Mouse (Mus musculus) large intestine, adult 2 months (tissue): ENCODE measurements at regions not wholly inside any gene's neighbourhood (a gene's known extent, or its start where the extent isn't known, plus 50 kb on each side); places are given as distances from the start of the nearest gene placed in this dataset.
A peak's percentile ranks its signal among the peaks of the same experiment; 100 is the strongest.

Experiments
- DNase-seq: peaks from one replicate; pipeline ENCODE4 v3.0.0-alpha.2; 2012; ENCODE audit warnings: low read depth, low spot score
- WGBS: fragments of 180-500 bp; shearing (Covaris S2); methylation state at CpG from one replicate; pipeline ENCODE4 v1.1.7; 2018; 5-methylcytosine and 5-hydroxymethylcytosine counted together

- WGBS: 71% methylated on average over 8 of the region's 8 CpGs
- no peak for DNase-seq
Observed at GRCm38 (mm10) chr2:131801212-131801611, 58.3 kb downstream of the Erv3 start.

- DNase-seq: no peak
- 77% methylated on average over 8 of the region's 8 CpGs for WGBS
Observed at GRCm38 (mm10) chr2:131800126-131800894, 59.2 kb downstream of the Erv3 start.

- WGBS: 73% methylated on average over 7 of the region's 7 CpGs
Observed at GRCm38 (mm10) chr2:131799486-131799885, 60.1 kb downstream of the Erv3 start.

GRCm38 (mm10) chr2:131797001-131797693 lies 62.4 kb downstream of the Erv3 start:
- DNase-seq: no peak
- WGBS: 51% methylated on average over 9 of the region's 9 CpGs

More at GRCm38 (mm10) chr2:131799486-131799885, 60.1 kb downstream of the Erv3 start:
- no peak for DNase-seq

GRCm38 (mm10) chr2:131775381-131775780 lies 84.2 kb downstream of the Erv3 start:
- 100% methylated on average over 1 of the region's 1 CpGs for WGBS
- no peak for DNase-seq

- DNase-seq: no peak
- WGBS: 64% methylated on average over 4 of the region's 4 CpGs
Observed at GRCm38 (mm10) chr2:131773691-131774090, 85.9 kb downstream of the Erv3 start.

GRCm38 (mm10) chr2:131772163-131772562 lies 87.4 kb downstream of the Erv3 start:
- no peak for DNase-seq
- WGBS: 77% methylated on average over 5 of the region's 5 CpGs

GRCm38 (mm10) chr2:131770852-131771251 lies 88.7 kb downstream of the Erv3 start:
- peak; percentile 43 for DNase-seq
- 34% methylated on average over 5 of the region's 5 CpGs for WGBS

GRCm38 (mm10) chr2:131769656-131770210 lies 89.8 kb downstream of the Erv3 start:
- no peak for DNase-seq
- 84% methylated on average over 9 of the region's 9 CpGs for WGBS

- 94% methylated on average over 9 of the region's 9 CpGs for WGBS
- DNase-seq: no peak
Observed at GRCm38 (mm10) chr2:131766500-131766899, 93.0 kb downstream of the Erv3 start.

GRCm38 (mm10) chr2:131761507-131761906 lies 98.0 kb downstream of the Erv3 start:
- WGBS: 69% methylated on average over 2 of the region's 2 CpGs
- no peak for DNase-seq

GRCm38 (mm10) chr2:131757183-131757903 lies 102.2 kb downstream of the Erv3 start:
- no peak for DNase-seq
- WGBS: 64% methylated on average over 7 of the region's 7 CpGs

GRCm38 (mm10) chr2:131755107-131755506 lies 104.4 kb downstream of the Erv3 start:
- 56% methylated on average over 2 of the region's 2 CpGs for WGBS
- DNase-seq: no peak

GRCm38 (mm10) chr2:131753436-131753835 lies 106.1 kb downstream of the Erv3 start:
- 61% methylated on average over 2 of the region's 2 CpGs for WGBS
- DNase-seq: no peak

- 78% methylated on average over 6 of the region's 6 CpGs for WGBS
- no peak for DNase-seq
Observed at GRCm38 (mm10) chr2:131750679-131751078, 108.9 kb downstream of the Erv3 start.

GRCm38 (mm10) chr2:131750206-131750605 lies 109.3 kb downstream of the Erv3 start:
- WGBS: 79% methylated on average over 4 of the region's 4 CpGs
- no peak for DNase-seq

GRCm38 (mm10) chr2:131749746-131750145 lies 109.8 kb downstream of the Erv3 start:
- 74% methylated on average over 3 of the region's 3 CpGs for WGBS
- DNase-seq: no peak

- no peak for DNase-seq
- WGBS: 58% methylated on average over 10 of the region's 10 CpGs
Observed at GRCm38 (mm10) chr2:131748791-131749190, 110.8 kb downstream of the Erv3 start.

- DNase-seq: no peak
- 88% methylated on average over 4 of the region's 4 CpGs for WGBS
Observed at GRCm38 (mm10) chr2:131747707-131748106, 111.8 kb downstream of the Erv3 start.

GRCm38 (mm10) chr2:131745381-131745895 lies 114.1 kb downstream of the Erv3 start:
- WGBS: 85% methylated on average over 5 of the region's 5 CpGs
- no peak for DNase-seq
